Mouse (Mus musculus) bone marrow macrophage, adult 2 months (primary cell): ENCODE data around the gene Lix1l. TPM values are rescaled to one million over a fixed set of nuclear protein-coding genes. Genes with fewer than 3 reads are reported as not detected.

ENCODE experiments used
- H3K27ac ChIP-seq: 2 replicates; pipeline ENCODE4 v1.5.1; 2012; ENCODE audit warnings: low read depth, low read length; ENCODE audit not compliant: insufficient read depth
- H3K4me1 ChIP-seq: 2 replicates; pipeline ENCODE4 v1.6.1; 2012; ENCODE audit warnings: low read length; ENCODE audit not compliant: control insufficient read depth, insufficient read depth
- H3K4me3 ChIP-seq: 2 replicates; pipeline ENCODE4 v1.5.1; 2012; ENCODE audit warnings: mild to moderate bottlenecking, low read length, moderate library complexity; ENCODE audit not compliant: insufficient read depth
- CTCF ChIP-seq: IDR thresholded peaks from 2 replicates; pipeline ENCODE4 v1.5.1; 2012; ENCODE audit warnings: low read depth, mild to moderate bottlenecking, low read length, moderate library complexity
- POLR2A ChIP-seq: IDR thresholded peaks from 2 replicates; pipeline ENCODE4 v1.6.1; 2012; ENCODE audit warnings: mild to moderate bottlenecking, low read depth, low read length, borderline replicate concordance
- polyA plus RNA-seq: library from polyadenylated mRNA; stranded (reverse); fragments of >200 nt; gene quantifications from 2 replicates; pipeline ENCODE4 v1.2.4, GENCODE M21; 2012; ENCODE audit not compliant: missing spikeins, insufficient read depth, insufficient read length

The Lix1l gene
- polyA plus RNA-seq, 1 experiment: 23.4 TPM

- no peak overlapping the region for H3K4me3 ChIP-seq
- no peak overlapping the region for H3K27ac ChIP-seq
- TF ChIP-seq CTCF: no peak
- TF ChIP-seq POLR2A: no peak
- no peaks in the 10 kb centered on the region for H3K4me1 ChIP-seq
These were observed 22.3 kb downstream of the Lix1l start for GRCm38 (mm10) chr3:96623201-96623600.

- Histone ChIP-seq H3K27ac (peak within 1 kb of the TSS; percentile 80), H3K4me3 (peak within 1 kb of the TSS; percentile 97)
- no peak for TF ChIP-seq CTCF
- no peak for TF ChIP-seq POLR2A
These were observed 29.0 kb downstream of the Lix1l start, which contains the start of gene Rbm8a for GRCm38 (mm10) chr3:96629729-96630600. TSS of gene Rbm8a (plus strand) at chr3:96629933.

GRCm38 (mm10) chr3:96632058-96632457 is 31.1 kb downstream of the Lix1l start:
- Histone ChIP-seq H3K4me1 (peaks cover 13% of the 10 kb centered on the region), H3K4me3 (no peak overlapping the region), H3K27ac (no peak overlapping the region)
- TF ChIP-seq POLR2A (no peak), CTCF (no peak)

More at GRCm38 (mm10) chr3:96629729-96630600, 29.0 kb downstream of the Lix1l start, which contains the start of gene Rbm8a:
- H3K4me1 ChIP-seq: peaks cover 11% of the 10 kb centered on the region; the same call in 1 of the 2 replicates

- Histone ChIP-seq H3K27ac (no peak overlapping the region), H3K4me1 (peaks cover 11% of the 10 kb centered on the region), H3K4me3 (no peak overlapping the region)
- TF ChIP-seq POLR2A (no peak), CTCF (no peak)
These were observed 33.1 kb downstream of the Lix1l start for GRCm38 (mm10) chr3:96634015-96634414.

GRCm38 (mm10) chr3:96634928-96635879 is 34.3 kb downstream of the Lix1l start, which contains the start of the genes Pex11b and Gm42957:
TSS of gene Pex11b (plus strand) at chr3:96635376.
TSS of gene Gm42957 (plus strand) at chr3:96635474.
- TF ChIP-seq POLR2A: no peak
- TF ChIP-seq CTCF: no peak
- H3K4me1 ChIP-seq: peaks cover 11% of the 10 kb centered on the region
- H3K27ac ChIP-seq: peak within 1 kb of the TSS; percentile 79
- H3K4me3 ChIP-seq: peak within 1 kb of the TSS; percentile 87

- H3K4me1 ChIP-seq: peaks cover 9% of the 10 kb centered on the region
- H3K4me3 ChIP-seq: peak overlapping the region; percentile 87
- peak overlapping the region; percentile 79 for H3K27ac ChIP-seq
- no peak for TF ChIP-seq POLR2A
- TF ChIP-seq CTCF: no peak
These were observed 35.0 kb downstream of the Lix1l start for GRCm38 (mm10) chr3:96635906-96636305.

GRCm38 (mm10) chr3:96636448-96636847 is 35.5 kb downstream of the Lix1l start:
- H3K4me1 ChIP-seq: peaks cover 9% of the 10 kb centered on the region
- H3K4me3 ChIP-seq: peak overlapping the region; percentile 87
- no peak for TF ChIP-seq CTCF
- no peak for TF ChIP-seq POLR2A
- no peak overlapping the region for H3K27ac ChIP-seq

GRCm38 (mm10) chr3:96639219-96639618 is 38.3 kb downstream of the Lix1l start:
- peaks cover 5% of the 10 kb centered on the region for H3K4me1 ChIP-seq
- TF ChIP-seq POLR2A: no peak
- TF ChIP-seq CTCF: peak; percentile 57
- H3K4me3 ChIP-seq: no peak overlapping the region
- no peak overlapping the region for H3K27ac ChIP-seq

- Histone ChIP-seq H3K4me1 (no peaks in the 10 kb centered on the region), H3K27ac (no peak within 1 kb of the TSS), H3K4me3 (no peak within 1 kb of the TSS)
- peak; percentile 69 for TF ChIP-seq CTCF
- TF ChIP-seq POLR2A: no peak
These were observed 44.2 kb downstream of the Lix1l start, which contains the start of gene Itga10 for GRCm38 (mm10) chr3:96645018-96645649. TSS of gene Itga10 (plus strand) at chr3:96645584.

- Histone ChIP-seq H3K4me3 (no peak overlapping the region), H3K27ac (no peak overlapping the region), H3K4me1 (no peaks in the 10 kb centered on the region)
- TF ChIP-seq CTCF (no peak), POLR2A (no peak)
These were observed 46.4 kb downstream of the Lix1l start for GRCm38 (mm10) chr3:96647365-96647764.
